Mouse (Mus musculus): Measurements from ENCODE around the gene Rarb.

GRCm38 (mm10) chr14:16548200-16548576 lies 270.8 kb downstream of the Rarb start:
- TF ChIP-seq CTCF (IDR thresholded peaks at IDR 0.05; ENCODE audit: borderline replicate concordance, extremely low read depth, insufficient read depth, insufficient read length) (no peak), POLR2A (IDR thresholded peaks at IDR 0.05; ENCODE audit: borderline replicate concordance, extremely low read depth, insufficient read depth, insufficient read length, poor library complexity, severe bottlenecking) (no peak)

Data from brain, embryonic 14.5 days (tissue).